Mouse (Mus musculus) small intestine, adult 2 months (tissue): ENCODE results near the gene Hmgcs1.

Experiments
- CTCF ChIP-seq: fragments of 200-500 bp; IDR thresholded peaks from 2 replicates; pipeline ENCODE4 v1.5.1; 2012; ENCODE audit warnings: low read depth, mild to moderate bottlenecking, control low read depth, inconsistent platforms, low read length, moderate library complexity, mixed read lengths; ENCODE audit not compliant: insufficient replicate concordance, insufficient read length; ENCODE audit errors: extremely low read depth
- POLR2A ChIP-seq: fragments of 200-500 bp; IDR thresholded peaks from 2 replicates; pipeline ENCODE4 v1.6.1; 2012; ENCODE audit warnings: low read depth, mild to moderate bottlenecking, control low read depth, inconsistent platforms, low read length, moderate library complexity

DNA sequence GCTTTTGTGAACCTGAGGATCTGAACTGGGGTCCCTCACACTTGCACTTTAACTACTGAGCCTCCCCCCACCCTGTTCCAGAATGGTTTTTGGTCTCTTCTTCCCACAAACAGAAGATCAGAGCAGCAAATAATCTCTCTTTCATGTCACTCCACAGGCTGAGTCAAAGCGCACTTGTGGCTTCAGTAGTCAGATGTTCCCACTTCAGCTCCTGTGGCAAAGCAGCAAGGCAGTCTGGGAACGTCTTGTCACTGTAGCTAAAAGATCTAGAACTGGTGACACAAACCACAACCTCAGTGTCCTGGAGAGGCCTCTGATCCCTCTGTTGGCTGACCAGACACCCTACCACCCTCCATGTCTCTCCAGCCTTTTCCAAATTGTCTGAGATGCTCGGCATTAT is 9.0 kb upstream of the Hmgcs1 start:
- TF ChIP-seq CTCF (no peak), POLR2A (no peak)
